Comparison of ENCODE assay signal across 8 mouse cellular contexts in the genomic region with DNA sequence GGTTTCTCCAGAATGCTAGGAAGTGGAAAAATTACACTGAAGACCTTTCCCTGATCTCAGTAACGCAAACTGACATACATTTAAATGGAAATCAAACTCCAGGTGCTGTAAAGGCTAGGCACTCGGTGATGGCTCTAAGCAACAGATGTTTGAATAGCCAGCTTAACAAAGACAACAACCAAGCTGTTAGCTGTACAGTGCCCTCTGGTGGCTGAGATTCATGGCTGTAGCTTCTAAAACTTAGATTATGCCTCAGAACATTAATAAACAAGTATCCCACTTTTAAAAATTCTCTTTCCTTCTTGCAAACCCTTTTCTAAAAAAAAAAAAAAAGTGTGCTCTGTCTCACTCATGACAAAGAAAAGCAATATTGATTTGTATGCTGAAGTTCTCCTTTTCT.
DNase-seq lines count a peak whose midpoint lies in the region; ATAC-seq and TF ChIP-seq lines count a peak whose summit lies in the region.

No protein-coding gene starts in this region.

- peak; percentile 49 for TF ChIP-seq CTCF in C2C12 (IDR thresholded peaks at IDR 0.05; ENCODE audit: control insufficient read depth, insufficient read depth, insufficient read length)

- no peak overlapping the region for H3ac ChIP-seq in C2C12 (ENCODE audit: control insufficient read depth, insufficient read length, low read depth)

- H3K4me3 ChIP-seq in forebrain, embryonic 10.5 days, result no peak overlapping the region
- no peak overlapping the region for H3K4me3 ChIP-seq in forebrain, embryonic 16.5 days (replicated peaks; ENCODE audit: low read length)
- H3K4me3 ChIP-seq in C2C12 (ENCODE audit: insufficient read depth, poor library complexity, severe bottlenecking), result no peak overlapping the region
- no peak overlapping the region for H3K4me3 ChIP-seq in neural tube, embryonic 11.5 days (ENCODE audit: low read depth, low read length)

- H3K27ac ChIP-seq in forebrain, embryonic 10.5 days, result no peak overlapping the region
- no peak overlapping the region for H3K27ac ChIP-seq in forebrain, embryonic 16.5 days (ENCODE audit: low read length)
- no peak overlapping the region for H3K27ac ChIP-seq in neural tube, embryonic 11.5 days (ENCODE audit: low read depth, low read length)

- no peaks in the 10 kb centered on the region for H3K79me3 ChIP-seq in C2C12 (ENCODE audit: low read depth)

- H3K79me2 ChIP-seq in C2C12 (ENCODE audit: control insufficient read depth, insufficient read depth), result no peaks in the 10 kb centered on the region

- 17% methylated on average over 2 of the region's 2 CpGs for WGBS in forebrain, embryonic 10.5 days
- WGBS in forebrain, embryonic 16.5 days, result 6% methylated on average over 2 of the region's 2 CpGs
- WGBS in neural tube, embryonic 11.5 days, result 5% methylated on average over 2 of the region's 2 CpGs

- peak; percentile 57 for DNase-seq in forebrain, embryonic 10.5 days (ENCODE audit: extremely low spot score, low spot score)
- DNase-seq in brain, embryonic 18.5 days (ENCODE audit: low read depth, low spot score), result peak; percentile 14
- DNase-seq in gastrocnemius, adult 8-10 months (ENCODE audit: low spot score in 2 of 2), result peak; percentile 15 to 21
- DNase-seq in layer of hippocampus, adult 9-11 months, result peak; percentile 3
- peak; percentile 66 for DNase-seq in neural tube, embryonic 11.5 days (ENCODE audit: low spot score)

- no peak overlapping the region for H3K9ac ChIP-seq in forebrain, embryonic 16.5 days (replicated peaks; ENCODE audit: low read depth, low read length)
- no peak overlapping the region for H3K9ac ChIP-seq in neural tube, embryonic 11.5 days (ENCODE audit: low read length)

- ATAC-seq in forebrain, embryonic 16.5 days, result no peak
- no peak for ATAC-seq in neural tube, embryonic 11.5 days (ENCODE audit: insufficient read depth, low FRiP score, low TSS enrichment)
- no peak for ATAC-seq in megakaryocyte, adult 5-6 weeks (ENCODE audit: poor library complexity, severe bottlenecking)

- no peak overlapping the region for H3K4me2 ChIP-seq in forebrain, embryonic 16.5 days (ENCODE audit: low read length)
- no peak overlapping the region for H3K4me2 ChIP-seq in neural tube, embryonic 11.5 days (ENCODE audit: low read depth)

- no peaks in the 10 kb centered on the region for H3K36me3 ChIP-seq in forebrain, embryonic 10.5 days (replicated peaks)
- no peaks in the 10 kb centered on the region for H3K36me3 ChIP-seq in forebrain, embryonic 16.5 days (ENCODE audit: control insufficient read depth, insufficient read depth)
- no peaks in the 10 kb centered on the region for H3K36me3 ChIP-seq in C2C12 (ENCODE audit: control insufficient read depth, insufficient read depth)
- H3K36me3 ChIP-seq in neural tube, embryonic 11.5 days (ENCODE audit: control insufficient read depth, insufficient read depth, low read length), result no peaks in the 10 kb centered on the region

- H3K27me3 ChIP-seq in forebrain, embryonic 10.5 days (ENCODE audit: poor library complexity, severe bottlenecking), result no peaks in the 10 kb centered on the region
- H3K27me3 ChIP-seq in forebrain, embryonic 16.5 days (replicated peaks; ENCODE audit: control insufficient read depth, insufficient read depth, low read length), result no peaks in the 10 kb centered on the region
- no peaks in the 10 kb centered on the region for H3K27me3 ChIP-seq in C2C12 (ENCODE audit: control insufficient read depth, insufficient read depth, insufficient read length)
- no peaks in the 10 kb centered on the region for H3K27me3 ChIP-seq in neural tube, embryonic 11.5 days (ENCODE audit: control insufficient read depth, insufficient read depth, low read length)

- peaks cover 22% of the 10 kb centered on the region for H3K4me1 ChIP-seq in forebrain, embryonic 10.5 days
- no peaks in the 10 kb centered on the region for H3K4me1 ChIP-seq in forebrain, embryonic 16.5 days (replicated peaks; ENCODE audit: control insufficient read depth, insufficient read depth, low read length)
- no peaks in the 10 kb centered on the region; the same call in 1 of the 2 replicates for H3K4me1 ChIP-seq in neural tube, embryonic 11.5 days (ENCODE audit: control insufficient read depth, insufficient read depth, low read length)

- no peaks in the 10 kb centered on the region for H3K9me3 ChIP-seq in forebrain, embryonic 10.5 days
- H3K9me3 ChIP-seq in forebrain, embryonic 16.5 days (ENCODE audit: control insufficient read depth, low read length), result no peaks in the 10 kb centered on the region
- H3K9me3 ChIP-seq in neural tube, embryonic 11.5 days (ENCODE audit: control insufficient read depth, low read length), result no peaks in the 10 kb centered on the region

TF ChIP-seq in C2C12, 6 proteins besides CTCF, POLR2A, EP300 and RAD21:
- TF ChIP-seq MAX (IDR thresholded peaks at IDR 0.05), result no peak
- TF ChIP-seq USF1 (IDR thresholded peaks at IDR 0.05; ENCODE audit: low read depth), result no peak
- no peak for TF ChIP-seq MYOG (IDR thresholded peaks at IDR 0.05; ENCODE audit: control insufficient read depth, extremely low read depth, insufficient read length)
- no peak for TF ChIP-seq MYOD1 (IDR thresholded peaks at IDR 0.05; ENCODE audit: control insufficient read depth, insufficient read length, low read depth)
- TF ChIP-seq FOSL1 (IDR thresholded peaks at IDR 0.05; ENCODE audit: insufficient read depth, low read length, poor library complexity, severe bottlenecking), result no peak
- no peak for TF ChIP-seq CEBPB (IDR thresholded peaks at IDR 0.05; ENCODE audit: low read depth)

Comparison
In these comparisons a context has a peak if more than half of its experiments do, and no peak if none do; other contexts are left out.
1. DNase-seq: peak in every context shown above with its lines; median percentile 66 in neural tube, embryonic 11.5 days; 57 in forebrain, embryonic 10.5 days; 18 in gastrocnemius, adult 8-10 months; 14 in brain, embryonic 18.5 days; 3 in layer of hippocampus, adult 9-11 months.